Mouse (Mus musculus): ENCODE measurements around the gene Olfr398. TPM values are rescaled to one million over a fixed set of nuclear protein-coding genes. Genes with fewer than 3 reads are reported as not detected.

Gene Olfr398
- polyA plus RNA-seq (2015; fragmentation: Nextera tagmentation; extraction: Ambion mirVana): not detected in 2 replicates

DNA sequence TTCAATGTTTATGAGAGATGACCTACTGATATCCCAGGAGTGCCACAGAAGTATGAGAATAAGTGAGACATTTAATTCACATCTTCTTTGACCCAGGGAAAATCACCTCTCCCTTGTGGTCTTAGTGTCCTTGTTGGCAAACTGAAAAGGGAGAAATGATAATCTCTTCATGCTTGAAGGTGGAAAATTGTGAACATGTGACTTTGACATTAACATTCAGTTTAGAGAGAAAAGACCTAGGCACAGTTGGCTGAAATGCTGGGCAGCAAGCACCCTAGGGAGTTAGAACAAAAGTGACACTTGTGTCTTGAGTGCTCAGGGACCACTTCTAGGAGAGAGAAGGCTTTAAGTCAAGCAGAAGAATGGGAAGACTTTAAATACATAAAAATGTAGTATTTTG is at the start of gene Olfr398:
Gene Olfr398, minus strand, starts transcription at position 101 of the 400 bp plus-strand sequence.
- no peak within 1 kb of the TSS for H3K4me2 ChIP-seq
- no peaks in the 10 kb centered on the region for H3K36me3 ChIP-seq
- no peak within 1 kb of the TSS for H3K27ac ChIP-seq
- H3K4me1 ChIP-seq (replicated peaks): no peaks in the 10 kb centered on the region
- H3K4me3 ChIP-seq: no peak within 1 kb of the TSS
- no peaks in the 10 kb centered on the region for H3K27me3 ChIP-seq
- no peaks in the 10 kb centered on the region for H3K9me3 ChIP-seq (replicated peaks)
- no peak for ATAC-seq (replicated peaks; ENCODE audit: insufficient number of reproducible peaks, insufficient read depth, low FRiP score, low read depth)
- H3K9ac ChIP-seq: no peak within 1 kb of the TSS

DNA sequence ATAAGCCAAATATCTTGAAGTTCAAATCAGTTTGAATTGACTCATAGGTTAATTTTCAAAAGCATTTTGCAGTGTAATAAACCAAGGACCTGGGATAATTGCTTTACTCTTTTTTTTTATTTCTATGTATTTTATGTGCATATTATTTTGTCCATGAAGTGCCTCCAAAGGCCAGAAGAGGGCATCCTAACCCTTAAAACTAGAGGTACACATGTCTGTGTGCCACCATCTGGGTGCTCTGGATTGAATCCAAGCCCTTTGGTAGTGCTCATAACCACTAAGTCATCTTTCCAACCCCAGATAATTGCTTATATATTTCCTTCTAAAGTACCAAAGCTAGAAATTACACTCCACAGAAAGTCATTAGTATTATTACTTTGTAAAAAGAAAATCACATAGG is 2.9 kb upstream of the Olfr398 start:
- H3K36me3 ChIP-seq: no peaks in the 10 kb centered on the region
- H3K27ac ChIP-seq: no peak overlapping the region
- H3K9ac ChIP-seq: no peak overlapping the region
- ATAC-seq (replicated peaks; ENCODE audit: insufficient number of reproducible peaks, insufficient read depth, low FRiP score, low read depth): no peak
- no peak overlapping the region for H3K4me2 ChIP-seq
- H3K4me3 ChIP-seq: no peak overlapping the region
- no peaks in the 10 kb centered on the region for H3K9me3 ChIP-seq (replicated peaks)
- H3K4me1 ChIP-seq (replicated peaks): no peaks in the 10 kb centered on the region
- no peaks in the 10 kb centered on the region for H3K27me3 ChIP-seq

DNA sequence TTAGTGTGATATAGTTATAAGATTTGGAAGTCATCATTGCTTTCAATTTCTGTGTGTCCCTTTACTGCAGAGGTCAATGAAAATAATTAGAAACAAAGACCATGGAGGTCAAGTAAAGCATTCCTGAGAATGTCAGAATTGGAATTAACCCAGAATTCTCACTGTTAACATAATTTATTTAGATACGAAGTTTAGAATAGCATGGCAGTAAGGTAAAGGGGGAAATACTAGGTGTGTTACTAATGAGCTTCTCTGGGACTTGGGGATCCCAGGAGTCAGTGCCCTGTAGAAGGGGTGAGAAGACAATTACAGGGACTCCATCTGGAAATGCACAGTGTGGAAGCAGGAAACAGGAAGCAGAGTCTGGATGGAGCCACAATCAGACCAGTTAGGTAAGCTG is 29.7 kb downstream of the Olfr398 start, which contains the start of gene Olfr397:
Gene Olfr397, plus strand, starts transcription at position 301 of the 400 bp plus-strand sequence.
- no peak within 1 kb of the TSS for H3K27ac ChIP-seq
- no peak within 1 kb of the TSS for H3K4me3 ChIP-seq
- no peaks in the 10 kb centered on the region for H3K27me3 ChIP-seq
- no peak for ATAC-seq (replicated peaks; ENCODE audit: insufficient number of reproducible peaks, insufficient read depth, low FRiP score, low read depth)
- no peak within 1 kb of the TSS for H3K9ac ChIP-seq
- H3K9me3 ChIP-seq (replicated peaks): 0 out of 2 replicates have a peak, but pooled peaks cover 4% of the 10 kb centered on the region
- 62% methylated on average over 1 of the region's 1 CpGs for WGBS
- H3K4me2 ChIP-seq: no peak within 1 kb of the TSS
- no peaks in the 10 kb centered on the region for H3K36me3 ChIP-seq
- H3K4me1 ChIP-seq (replicated peaks): no peaks in the 10 kb centered on the region

DNA sequence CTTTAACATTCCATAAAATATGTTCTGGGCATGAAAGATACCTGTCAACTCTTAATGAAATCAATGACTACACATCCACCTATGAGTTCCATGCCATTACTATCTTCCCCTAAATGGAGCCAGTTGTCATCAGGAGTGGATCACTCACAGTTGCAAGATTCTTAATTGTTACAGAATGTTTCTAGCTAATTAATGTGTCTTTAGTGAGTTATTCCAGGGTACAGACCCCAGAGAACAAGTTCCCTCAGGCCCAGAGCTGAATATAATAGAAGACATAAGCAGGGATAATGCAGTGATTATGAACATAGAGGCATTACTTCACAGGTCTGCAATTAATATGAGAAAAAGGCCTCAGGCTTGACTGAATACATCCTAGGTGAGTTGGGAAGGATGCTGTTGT is 53.8 kb downstream of the Olfr398 start, which contains the start of gene Olfr23:
Gene Olfr23, plus strand, starts transcription at position 301 of the 400 bp plus-strand sequence.
- Histone ChIP-seq H3K4me3 (no peak within 1 kb of the TSS), H3K36me3 (no peaks in the 10 kb centered on the region), H3K9me3 (replicated peaks) (no peaks in the 10 kb centered on the region), H3K27me3 (no peaks in the 10 kb centered on the region), H3K4me2 (no peak within 1 kb of the TSS), H3K9ac (no peak within 1 kb of the TSS), H3K4me1 (replicated peaks) (no peaks in the 10 kb centered on the region), H3K27ac (no peak within 1 kb of the TSS)
- ATAC-seq (replicated peaks; ENCODE audit: insufficient number of reproducible peaks, insufficient read depth, low FRiP score, low read depth): no peak

Other genes with a start within 250 kb of the Olfr398 start
- not detected in 2 replicates for gene Olfr389, start 209.7 kb downstream of the Olfr398 start, polyA plus RNA-seq (2015; fragmentation: Nextera tagmentation; extraction: Ambion mirVana)
- not detected in 2 replicates for gene Olfr390, start 207.4 kb downstream of the Olfr398 start, polyA plus RNA-seq (2015; fragmentation: Nextera tagmentation; extraction: Ambion mirVana)
- gene Olfr391-ps, start 187.4 kb downstream of the Olfr398 start, polyA plus RNA-seq (2015; fragmentation: Nextera tagmentation; extraction: Ambion mirVana): not detected in 2 replicates
- gene Olfr392, start 173.4 kb downstream of the Olfr398 start, polyA plus RNA-seq (2015; fragmentation: Nextera tagmentation; extraction: Ambion mirVana): not detected in 2 replicates
- gene Olfr393, start 139.0 kb downstream of the Olfr398 start, polyA plus RNA-seq (2015; fragmentation: Nextera tagmentation; extraction: Ambion mirVana): not detected in 2 replicates
- gene Olfr394, start 99.6 kb downstream of the Olfr398 start, polyA plus RNA-seq (2015; fragmentation: Nextera tagmentation; extraction: Ambion mirVana): not detected in 2 replicates
- not detected in 2 replicates for gene Olfr395, start 81.1 kb downstream of the Olfr398 start, polyA plus RNA-seq (2015; fragmentation: Nextera tagmentation; extraction: Ambion mirVana)
- not detected in 2 replicates for gene Olfr23, start 53.7 kb downstream of the Olfr398 start, polyA plus RNA-seq (2015; fragmentation: Nextera tagmentation; extraction: Ambion mirVana)
- gene Olfr397, start 29.6 kb downstream of the Olfr398 start, polyA plus RNA-seq (2015; fragmentation: Nextera tagmentation; extraction: Ambion mirVana): not detected in 2 replicates
- not detected in 2 replicates for gene Olfr139, start 66.1 kb upstream of the Olfr398 start, polyA plus RNA-seq (2015; fragmentation: Nextera tagmentation; extraction: Ambion mirVana)
- gene Olfr399, start 66.2 kb upstream of the Olfr398 start, polyA plus RNA-seq (2015; fragmentation: Nextera tagmentation; extraction: Ambion mirVana): not detected in 2 replicates
- gene Zfp616, start 79.5 kb upstream of the Olfr398 start, polyA plus RNA-seq (2015; fragmentation: Nextera tagmentation; extraction: Ambion mirVana): not detected in 2 replicates
- not detected in 2 replicates for gene Olfr401, start 123.3 kb upstream of the Olfr398 start, polyA plus RNA-seq (2015; fragmentation: Nextera tagmentation; extraction: Ambion mirVana)
- not detected in 2 replicates for gene Olfr402, start 163.1 kb upstream of the Olfr398 start, polyA plus RNA-seq (2015; fragmentation: Nextera tagmentation; extraction: Ambion mirVana)
- gene Olfr403, start 195.8 kb upstream of the Olfr398 start, polyA plus RNA-seq (2015; fragmentation: Nextera tagmentation; extraction: Ambion mirVana): not detected in 2 replicates
- gene Olfr43, start 221.0 kb upstream of the Olfr398 start, polyA plus RNA-seq (2015; fragmentation: Nextera tagmentation; extraction: Ambion mirVana): not detected in 2 replicates